Mouse (Mus musculus) NIH3T3 (cell line): ENCODE measurements around the gene Gm10662.
"Not testable (repeated sequence)": the region's sequence is repeated elsewhere in the genome, so short reads cannot be mapped to it uniquely, and the experiment has no call there.

Experiments used
- DNase-seq: peaks from one replicate; pipeline ENCODE4 v3.0.0-alpha.2; 2012; ENCODE audit warnings: low read depth

The Gm10662 gene

DNA sequence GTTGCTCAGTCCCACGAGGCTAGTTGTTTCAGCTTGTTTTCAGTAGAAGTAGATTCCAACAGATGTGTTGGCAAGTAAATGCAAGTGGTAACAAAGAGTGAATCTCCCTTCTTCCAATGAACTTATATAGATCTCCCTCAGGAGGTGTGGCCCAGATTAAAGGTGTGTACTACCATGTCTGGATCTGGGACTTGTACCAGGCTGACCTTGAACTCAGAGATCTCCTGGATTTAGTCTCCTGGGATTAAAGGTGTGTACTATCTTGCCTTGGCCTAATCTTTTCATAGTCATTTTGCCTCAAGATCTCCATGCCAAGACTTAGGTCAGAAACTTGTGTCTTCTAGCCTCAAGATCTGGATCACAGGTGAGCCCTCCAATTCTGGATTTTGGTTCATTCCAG is at the start of gene Gm10662:
Gene Gm10662, minus strand, starts transcription at position 101 of the 400 bp plus-strand sequence.
- not testable (repeated sequence) for DNase-seq

DNA sequence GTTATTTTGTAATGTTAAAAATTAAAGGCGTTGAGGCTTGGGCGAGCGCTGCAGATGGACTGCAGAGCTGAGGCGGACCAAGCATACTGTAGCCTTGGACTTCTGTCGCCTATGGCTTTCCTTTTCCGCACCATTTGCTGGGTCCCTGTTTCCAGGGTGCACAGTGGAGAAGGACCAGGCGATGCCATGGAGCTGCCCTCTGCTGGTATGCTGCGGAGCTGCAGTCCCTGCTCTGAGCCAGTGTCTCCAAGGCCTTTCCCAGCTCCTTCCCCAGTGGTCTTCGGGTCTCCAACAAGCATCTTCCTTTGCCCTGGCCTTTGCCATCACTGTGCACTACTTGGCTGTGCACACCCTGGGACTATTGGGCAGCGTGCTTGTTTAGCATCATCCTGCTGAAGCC is 19.2 kb upstream of the Gm10662 start:
- DNase-seq = not testable (repeated sequence)
